Mouse (Mus musculus) small intestine, adult 2 months (tissue): ENCODE data around the gene Bmp2k.

Source experiments
- CTCF ChIP-seq: fragments of 200-500 bp; IDR thresholded peaks from 2 replicates; pipeline ENCODE4 v1.5.1; 2012; ENCODE audit warnings: low read depth, mild to moderate bottlenecking, control low read depth, inconsistent platforms, low read length, moderate library complexity, mixed read lengths; ENCODE audit not compliant: insufficient replicate concordance, insufficient read length; ENCODE audit errors: extremely low read depth
- POLR2A ChIP-seq: fragments of 200-500 bp; IDR thresholded peaks from 2 replicates; pipeline ENCODE4 v1.6.1; 2012; ENCODE audit warnings: low read depth, mild to moderate bottlenecking, control low read depth, inconsistent platforms, low read length, moderate library complexity

DNA sequence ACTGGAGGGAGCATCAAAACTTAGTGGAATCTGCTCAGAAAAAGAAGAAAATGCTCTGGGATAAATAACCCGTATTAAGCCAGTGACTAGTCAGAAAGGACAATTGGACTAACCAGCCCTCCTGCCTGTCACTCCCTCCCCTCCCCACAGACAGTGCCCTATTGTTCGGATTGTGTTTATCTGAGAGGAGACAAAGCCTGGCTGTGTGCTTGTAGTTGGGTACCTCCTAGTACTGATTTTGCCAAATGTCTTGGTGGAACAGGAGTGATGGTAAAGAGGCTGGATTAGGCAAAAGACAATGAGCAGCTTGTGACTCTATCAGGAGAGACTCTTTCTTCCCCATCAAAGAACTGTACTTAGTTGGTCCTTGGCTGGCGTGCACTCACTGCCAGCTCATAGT is 40.6 kb upstream of the Bmp2k start:
- TF ChIP-seq CTCF (no peak), POLR2A (no peak)
